Mouse (Mus musculus): ENCODE results near the gene Gzmb.

- TF ChIP-seq CTCF (IDR thresholded peaks at IDR 0.05; ENCODE audit: borderline replicate concordance, control insufficient read depth, extremely low read depth, insufficient read depth, low read length, poor library complexity) (no peak), POLR2A (IDR thresholded peaks at IDR 0.05; ENCODE audit: control insufficient read depth, extremely low read depth, insufficient read depth, low read length, poor library complexity) (no peak)
Measured at GRCm38 (mm10) chr14:56211317-56211716, 50.7 kb downstream of the Gzmb start, which contains the start of gene Gzmf.

Measured in thymus, adult 2 months (tissue).